Mouse (Mus musculus): Measurements from ENCODE around the gene Tbxa2r.

Gene Tbxa2r

GRCm38 (mm10) chr10:81321436-81321835 lies 7.1 kb upstream of the Tbxa2r start:
- no peak for DNase-seq

- no peak for DNase-seq
These were observed 6.1 kb upstream of the Tbxa2r start for GRCm38 (mm10) chr10:81322444-81322843.

DNA sequence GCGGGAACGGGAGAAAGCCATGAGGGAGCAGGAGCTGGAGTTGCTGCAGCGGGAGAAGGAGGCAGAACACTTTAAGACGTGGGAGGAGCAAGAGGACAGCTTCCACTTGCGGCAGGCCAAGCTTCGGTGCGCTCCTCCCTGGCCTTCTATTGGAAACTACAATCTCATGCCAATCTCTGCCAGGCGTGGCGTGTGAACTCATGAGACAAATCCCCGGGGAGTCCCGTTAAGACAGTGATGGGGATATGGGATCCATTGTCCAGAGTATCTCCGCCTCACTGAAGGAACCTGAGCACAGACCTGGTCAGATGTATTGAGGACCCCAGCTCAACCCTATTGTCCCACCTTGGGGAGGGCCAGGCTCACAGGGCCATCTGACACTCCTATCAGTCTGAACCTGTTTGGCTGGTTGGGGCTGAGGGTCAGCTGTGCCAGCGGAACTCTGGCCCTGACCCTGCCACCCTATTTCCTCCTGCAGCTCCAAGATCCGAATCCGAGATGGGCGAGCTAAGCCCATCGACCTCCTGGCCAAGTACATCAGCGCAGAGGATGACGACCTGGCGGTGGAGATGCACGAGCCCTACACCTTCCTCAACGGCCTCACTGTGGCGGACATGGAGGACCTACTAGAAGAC lies 5.3 kb upstream of the Tbxa2r start:
- DNase-seq, result no peak

GRCm38 (mm10) chr10:81323791-81324530 lies 4.6 kb upstream of the Tbxa2r start:
- no peak for DNase-seq

DNA sequence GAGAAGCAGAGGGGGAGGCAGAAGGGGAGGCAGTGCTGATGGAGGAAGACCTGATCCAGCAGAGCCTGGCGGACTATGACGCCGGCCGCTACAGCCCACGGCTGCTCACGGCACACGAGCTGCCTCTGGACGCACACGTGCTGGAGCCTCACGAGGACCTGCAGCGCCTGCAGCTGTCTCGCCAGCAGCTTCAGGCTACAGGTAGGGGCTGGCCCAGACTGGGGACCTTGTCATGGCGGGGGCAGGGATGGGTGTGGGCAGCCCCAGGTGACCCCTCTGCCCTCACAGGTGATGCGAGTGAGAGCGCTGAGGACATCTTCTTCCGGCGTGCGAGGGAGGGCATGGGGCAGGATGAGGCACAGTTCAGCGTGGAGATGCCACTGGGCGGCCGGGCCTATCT lies 3.4 kb upstream of the Tbxa2r start:
- DNase-seq, result no peak

- DNase-seq, result no peak
These were observed 2.8 kb upstream of the Tbxa2r start for GRCm38 (mm10) chr10:81325781-81326180.

- DNase-seq, result no peak
These were observed 1.7 kb upstream of the Tbxa2r start for GRCm38 (mm10) chr10:81326858-81327257.

- no peak for DNase-seq
These were observed 572 bp upstream of the Tbxa2r start for GRCm38 (mm10) chr10:81327959-81328358.

DNA sequence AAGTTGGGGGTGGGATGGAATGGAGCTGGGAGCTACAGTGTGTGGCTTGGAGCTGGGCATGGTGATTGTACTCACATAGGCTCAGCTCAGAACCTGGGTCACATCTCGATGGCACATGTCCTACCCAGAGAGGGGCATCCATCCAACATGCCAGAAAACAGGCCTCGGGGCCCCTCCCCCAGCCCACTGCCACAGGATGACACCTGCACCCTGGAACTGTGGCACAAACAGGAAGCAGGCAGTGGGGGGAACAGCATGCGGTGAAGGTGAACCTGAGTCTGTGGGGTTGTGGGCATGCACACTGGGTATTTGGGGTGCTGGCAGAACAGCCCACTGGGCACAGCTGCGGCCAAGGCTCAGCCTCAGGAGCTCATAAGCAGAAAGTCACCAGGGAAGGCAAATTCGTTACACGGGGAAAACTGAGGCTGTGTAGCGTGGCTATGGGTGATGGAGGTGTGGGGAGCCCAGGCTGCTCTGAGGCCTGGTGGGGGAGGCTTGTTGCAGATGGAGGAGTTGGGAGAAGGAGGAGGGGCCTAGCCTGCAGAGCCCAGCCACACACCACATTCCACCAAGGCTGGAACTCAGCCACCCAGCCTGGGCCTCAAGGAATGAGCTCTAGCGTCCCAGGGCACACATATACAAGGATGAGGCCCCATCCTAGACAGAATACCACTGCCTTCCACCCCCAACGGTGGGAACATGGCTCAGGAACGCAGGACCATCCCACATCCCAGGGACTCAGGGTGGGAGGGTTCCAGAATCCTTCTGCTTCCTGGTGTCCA lies 854 bp downstream of the Tbxa2r start:
- no peak for DNase-seq

DNA sequence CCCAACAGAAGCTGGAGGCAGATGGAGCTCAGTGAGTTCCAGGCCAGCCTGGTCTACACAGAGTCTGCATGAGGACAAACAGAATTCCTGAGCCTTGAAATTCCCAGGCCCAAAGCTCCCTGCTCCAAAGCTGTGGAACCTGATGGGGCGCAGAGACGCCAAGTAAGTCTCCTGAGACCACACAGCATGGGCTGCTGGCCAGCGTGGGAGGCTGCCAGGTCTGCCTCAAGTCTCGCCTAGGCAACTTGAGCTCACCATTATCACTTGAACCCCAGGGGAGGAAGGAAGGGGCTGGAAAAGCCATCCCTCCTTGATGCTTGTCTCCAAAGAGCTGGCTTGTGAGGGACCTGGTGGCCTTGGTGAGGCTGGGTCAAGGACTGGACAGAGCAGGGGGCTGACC lies 1.5 kb downstream of the Tbxa2r start:
- no peak for DNase-seq

GRCm38 (mm10) chr10:81332277-81332676 lies 3.7 kb downstream of the Tbxa2r start:
- DNase-seq, result no peak

DNA sequence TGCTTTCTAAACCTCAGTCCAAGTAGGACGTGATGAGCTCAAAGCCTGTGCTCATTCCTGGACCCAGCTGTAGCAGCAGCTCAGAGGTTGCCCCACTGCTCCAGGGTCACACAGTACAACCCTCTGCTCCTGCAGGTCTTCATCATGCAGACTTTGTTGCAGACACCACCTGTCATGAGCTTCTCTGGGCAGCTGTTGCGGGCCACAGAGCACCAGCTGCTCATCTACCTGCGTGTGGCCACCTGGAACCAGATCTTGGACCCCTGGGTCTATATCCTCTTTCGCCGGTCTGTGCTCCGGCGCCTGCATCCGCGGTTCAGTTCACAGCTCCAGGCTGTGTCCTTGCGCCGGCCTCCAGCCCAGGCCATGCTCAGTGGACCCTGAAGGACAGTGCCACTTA lies 5.8 kb downstream of the Tbxa2r start:
- DNase-seq, result no peak

- DNase-seq, result no peak
These were observed 7.1 kb downstream of the Tbxa2r start for GRCm38 (mm10) chr10:81335393-81336340.

- no peak for DNase-seq
These were observed 8.0 kb downstream of the Tbxa2r start for GRCm38 (mm10) chr10:81336558-81336957.

DNA sequence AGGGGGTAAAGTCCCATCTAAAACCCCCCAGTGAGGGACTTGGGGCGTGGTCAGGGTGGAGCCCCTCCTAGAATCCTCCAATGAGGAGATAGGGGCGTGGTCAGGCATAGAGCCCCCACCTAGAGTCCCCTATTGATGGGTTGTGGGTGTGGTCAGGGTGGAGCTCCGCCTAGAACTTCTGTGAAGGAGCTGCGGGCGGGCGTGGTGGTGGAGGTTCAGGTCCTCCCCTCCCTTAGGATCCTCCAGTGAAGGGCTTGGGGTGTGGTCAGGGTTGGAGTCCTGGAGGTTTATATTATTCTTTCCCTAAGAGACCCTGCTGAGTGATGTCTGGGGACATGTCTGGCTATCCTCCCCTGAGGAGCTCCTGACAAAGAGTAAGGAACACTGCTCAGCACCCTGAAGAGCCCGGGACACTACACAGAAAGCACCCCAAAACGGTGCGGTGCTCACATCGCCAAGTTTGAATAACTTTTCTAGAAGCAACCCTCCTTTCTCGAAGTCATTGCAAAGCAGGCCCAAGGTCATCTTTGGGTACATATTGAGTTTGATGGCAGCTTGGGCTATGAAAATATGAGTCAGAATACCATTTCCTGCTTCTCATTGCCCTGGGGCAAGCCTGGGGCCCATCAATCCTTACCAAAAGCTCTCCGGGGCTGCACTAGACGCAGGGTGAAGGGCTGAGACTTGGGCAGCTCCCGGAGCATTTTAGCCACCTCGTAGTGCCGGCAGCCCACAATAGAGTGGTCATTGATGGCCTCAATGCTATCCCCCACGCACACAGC lies 12.2 kb downstream of the Tbxa2r start:
- no peak for DNase-seq

- no peak for DNase-seq
These were observed 12.9 kb downstream of the Tbxa2r start for GRCm38 (mm10) chr10:81341333-81341949.

DNA sequence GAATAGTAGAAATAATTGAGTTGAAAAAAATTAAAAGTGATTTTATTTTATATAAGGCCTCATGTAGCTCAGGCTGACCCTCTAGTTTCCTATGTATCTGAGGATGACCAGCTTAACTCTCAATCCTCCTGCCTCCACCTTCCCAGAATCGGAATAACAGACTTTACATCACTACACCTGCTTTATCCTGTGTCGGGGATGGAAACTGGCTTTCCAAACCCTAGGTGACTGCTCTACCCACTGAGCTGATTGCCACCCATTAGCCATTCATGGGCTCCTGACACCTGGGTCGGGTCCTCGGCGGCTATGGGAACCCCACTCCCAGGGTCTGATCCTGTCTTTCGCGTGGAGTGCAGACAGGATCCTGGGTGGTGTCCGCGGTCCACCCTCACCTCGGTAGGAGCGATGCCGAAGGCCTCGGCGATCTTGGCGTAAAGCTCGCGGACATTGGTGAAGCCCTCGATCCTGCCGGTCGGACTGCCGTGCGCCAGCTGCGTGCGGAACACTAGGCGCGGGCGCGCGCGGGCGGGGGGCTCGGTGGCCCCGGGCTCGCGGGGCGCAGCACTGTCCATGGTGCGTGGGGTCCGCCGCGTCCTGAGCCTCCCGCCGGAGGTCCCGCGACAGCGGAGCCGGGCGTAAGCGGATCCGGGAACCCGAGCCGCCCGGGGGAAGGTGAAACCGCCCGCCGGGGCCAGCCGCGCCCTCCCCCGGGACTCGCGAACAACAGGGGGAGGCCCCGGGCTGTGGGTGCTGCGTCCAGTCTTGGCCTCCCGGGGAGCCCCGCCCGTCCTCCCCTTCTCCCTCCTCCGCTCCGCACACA lies 14.4 kb downstream of the Tbxa2r start, which contains the start of gene Gipc3:
Gene Gipc3 (minus strand): TSS at position 581 of the 820 bp plus-strand sequence.
- no peak for DNase-seq

DNA sequence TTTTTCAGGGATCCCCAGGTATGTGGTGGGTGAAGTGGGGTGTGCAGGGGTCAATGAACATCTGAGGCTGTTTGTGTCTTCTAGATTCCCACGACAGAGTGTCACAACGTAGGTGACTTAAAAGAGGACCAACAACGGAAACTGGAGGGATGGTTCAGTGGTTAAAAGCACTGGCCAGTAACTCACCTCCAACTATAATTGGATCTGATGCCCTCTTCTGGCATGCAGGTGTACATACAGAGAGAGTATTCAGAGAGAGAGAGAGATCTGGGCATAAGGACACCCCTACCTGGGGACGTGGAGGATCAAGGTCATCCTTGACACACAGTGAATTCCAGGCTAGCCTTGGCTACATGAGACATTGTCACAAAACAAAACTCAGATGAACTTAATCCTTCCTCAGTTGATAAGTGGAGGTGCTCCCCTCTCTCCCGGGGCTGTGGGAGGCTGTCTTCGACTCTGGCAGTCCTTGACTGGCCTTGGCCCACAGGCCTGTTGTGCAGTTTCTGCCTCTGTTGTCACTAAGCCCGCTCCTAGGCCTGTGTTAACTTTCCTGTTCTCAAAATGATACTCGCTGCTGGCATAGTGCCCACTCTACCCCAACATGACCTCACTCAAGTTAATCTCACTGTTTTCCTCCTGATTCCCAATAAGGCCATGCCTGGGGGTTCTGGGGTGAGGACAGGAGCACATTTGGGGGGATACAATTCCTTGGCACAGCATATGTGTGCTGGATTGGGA lies 16.1 kb downstream of the Tbxa2r start:
- no peak for DNase-seq

GRCm38 (mm10) chr10:81345162-81345534 lies 16.6 kb downstream of the Tbxa2r start:
- no peak for DNase-seq
